Mouse (Mus musculus) left cerebral cortex, adult 9 months (tissue): ENCODE results near the gene Brd3os.

Experiments used
- DNase-seq, 2 experiments: peaks; one replicate each; pipeline ENCODE4 v3.0.0; 2022; ENCODE audit warnings: low spot score in 2 of 2

Brd3os gene

GRCm38 (mm10) chr2:27441767-27442707, at the start of gene Brd3os:
Brd3os (plus strand) TSS chr2:27442324.
- peak; percentile 90 to 95 for DNase-seq

- DNase-seq: no peak
Measured at GRCm38 (mm10) chr2:27394158-27394832, 47.8 kb upstream of the Brd3os start.

- no peak for DNase-seq
Measured at GRCm38 (mm10) chr2:27396656-27397440, 45.3 kb upstream of the Brd3os start.

- no peak for DNase-seq
Measured at GRCm38 (mm10) chr2:27400083-27400482, 42.0 kb upstream of the Brd3os start.

GRCm38 (mm10) chr2:27401544-27401943, 40.6 kb upstream of the Brd3os start:
- DNase-seq: no peak

- DNase-seq: no peak
Measured at GRCm38 (mm10) chr2:27404375-27405093, 37.6 kb upstream of the Brd3os start.

GRCm38 (mm10) chr2:27405094-27405884, 36.8 kb upstream of the Brd3os start:
- no peak for DNase-seq

GRCm38 (mm10) chr2:27406928-27407327, 35.2 kb upstream of the Brd3os start:
- DNase-seq: no peak

GRCm38 (mm10) chr2:27408194-27408593, 33.9 kb upstream of the Brd3os start:
- DNase-seq: no peak

GRCm38 (mm10) chr2:27410518-27411140, 31.5 kb upstream of the Brd3os start:
- no peak for DNase-seq

- no peak for DNase-seq
Measured at GRCm38 (mm10) chr2:27411688-27412174, 30.4 kb upstream of the Brd3os start.

GRCm38 (mm10) chr2:27412245-27412800, 29.8 kb upstream of the Brd3os start:
- no peak for DNase-seq

- no peak for DNase-seq
Measured at GRCm38 (mm10) chr2:27413582-27413935, 28.6 kb upstream of the Brd3os start.

GRCm38 (mm10) chr2:27413936-27414657, 28.0 kb upstream of the Brd3os start:
- DNase-seq: no peak

- no peak for DNase-seq
Measured at GRCm38 (mm10) chr2:27415060-27415783, 26.9 kb upstream of the Brd3os start.

GRCm38 (mm10) chr2:27416425-27416824, 25.7 kb upstream of the Brd3os start:
- no peak for DNase-seq

- no peak for DNase-seq
Measured at GRCm38 (mm10) chr2:27417648-27418153, 24.4 kb upstream of the Brd3os start.

GRCm38 (mm10) chr2:27418577-27419070, 23.5 kb upstream of the Brd3os start:
- no peak for DNase-seq
